Mouse (Mus musculus): ENCODE data around the gene Acot7.

GRCm38 (mm10) chr4:152189071-152189470 lies 11.1 kb downstream of the Acot7 start:
- TF ChIP-seq CTCF (IDR thresholded peaks at IDR 0.05; ENCODE audit: insufficient read depth, low read length) (no peak), POLR2A (IDR thresholded peaks at IDR 0.05; ENCODE audit: borderline replicate concordance, extremely low read depth, low read depth, low read length) (no peak)

Data from lung, adult 2 months (tissue).